Mouse (Mus musculus): Measurements from ENCODE around the gene Brms1. TPM values are rescaled to one million over a fixed set of nuclear protein-coding genes. Genes with fewer than 3 reads are reported as not detected.

Brms1 gene
- polyA plus RNA-seq, 1 experiment from 2014 or later = 35.1 TPM

DNA sequence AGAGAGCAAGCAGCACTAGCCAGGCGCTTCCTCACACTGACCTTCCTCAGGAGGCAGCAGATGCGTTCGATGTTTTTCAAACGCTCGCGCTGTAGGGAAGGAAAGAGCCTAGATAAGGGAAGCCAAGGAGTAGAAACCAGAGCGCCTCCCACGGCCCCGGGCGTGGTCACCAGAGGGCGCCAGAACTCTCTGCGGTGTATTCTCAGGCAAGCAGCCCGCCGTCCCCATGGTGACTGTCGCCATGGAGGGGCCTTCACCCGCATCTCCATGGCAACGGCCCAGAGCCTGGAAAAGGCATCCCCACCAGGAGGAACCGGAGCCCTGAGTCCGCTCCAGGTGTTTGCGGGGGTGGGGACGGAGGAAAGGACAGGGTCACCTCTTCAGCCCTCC, 53.1 kb downstream of the Brms1 start:
- H3K36me3 ChIP-seq = peaks cover 32% of the 10 kb centered on the region
- H3K4me1 ChIP-seq (replicated peaks) = peaks cover 59% of the 10 kb centered on the region
- H3K9ac ChIP-seq = no peak overlapping the region; the same call in 1 of the 2 replicates
- no peak overlapping the region for H3K4me3 ChIP-seq (replicated peaks)
- H3K27me3 ChIP-seq = peaks cover 33% of the 10 kb centered on the region
- H3K27ac ChIP-seq = no peak overlapping the region
- no peaks in the 10 kb centered on the region for H3K9me3 ChIP-seq (replicated peaks)
- ATAC-seq (ENCODE audit: low read depth) (peak; percentile 52), DNase-seq (peak; percentile 81)
- H3K4me2 ChIP-seq = no peak overlapping the region
- 0% methylated on average over 21 of the region's 21 CpGs for WGBS (ENCODE audit: insufficient replicate concordance)

DNA sequence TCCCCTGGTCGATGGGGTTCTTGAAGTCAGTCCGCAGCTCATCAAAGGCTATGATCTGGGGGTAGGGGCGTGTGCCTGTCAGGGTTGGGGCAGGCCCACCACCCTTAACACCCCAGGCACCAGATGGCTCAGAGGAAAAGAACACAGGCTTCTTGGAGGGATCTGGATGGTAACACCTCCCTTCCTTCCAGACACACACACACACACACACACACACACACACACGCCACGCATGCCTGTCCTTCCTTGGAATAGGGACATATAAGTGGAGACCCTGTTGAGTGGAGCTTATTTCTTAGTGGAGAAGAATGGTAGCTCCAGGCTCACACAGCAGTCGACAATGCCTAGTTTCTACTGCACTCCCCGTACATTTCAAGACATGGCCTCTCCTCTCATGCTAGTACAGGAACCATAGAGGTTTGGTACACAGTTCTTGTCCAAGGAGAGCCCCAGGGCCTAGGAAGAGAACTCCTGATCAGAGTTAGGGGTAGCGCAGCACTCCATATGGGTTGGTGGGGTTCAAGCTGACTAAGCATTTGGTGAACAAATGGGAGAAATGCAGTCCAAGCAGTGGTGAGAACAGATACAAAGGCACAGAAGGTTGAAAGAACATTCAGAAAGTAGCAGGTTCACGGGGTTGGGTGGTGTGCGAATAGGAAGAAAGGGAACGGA, 53.7 kb downstream of the Brms1 start:
- H3K4me3 ChIP-seq (replicated peaks) = no peak overlapping the region
- H3K4me2 ChIP-seq = no peak overlapping the region
- no peak overlapping the region for H3K9ac ChIP-seq
- WGBS (ENCODE audit: insufficient replicate concordance) = 47% methylated on average over 11 of the region's 11 CpGs
- H3K27ac ChIP-seq = no peak overlapping the region
- peaks cover 56% of the 10 kb centered on the region for H3K4me1 ChIP-seq (replicated peaks)
- H3K36me3 ChIP-seq = peaks cover 35% of the 10 kb centered on the region
- no peak for ATAC-seq (ENCODE audit: low read depth)
- peaks cover 33% of the 10 kb centered on the region for H3K27me3 ChIP-seq
- DNase-seq = no peak
- H3K9me3 ChIP-seq (replicated peaks) = no peaks in the 10 kb centered on the region

DNA sequence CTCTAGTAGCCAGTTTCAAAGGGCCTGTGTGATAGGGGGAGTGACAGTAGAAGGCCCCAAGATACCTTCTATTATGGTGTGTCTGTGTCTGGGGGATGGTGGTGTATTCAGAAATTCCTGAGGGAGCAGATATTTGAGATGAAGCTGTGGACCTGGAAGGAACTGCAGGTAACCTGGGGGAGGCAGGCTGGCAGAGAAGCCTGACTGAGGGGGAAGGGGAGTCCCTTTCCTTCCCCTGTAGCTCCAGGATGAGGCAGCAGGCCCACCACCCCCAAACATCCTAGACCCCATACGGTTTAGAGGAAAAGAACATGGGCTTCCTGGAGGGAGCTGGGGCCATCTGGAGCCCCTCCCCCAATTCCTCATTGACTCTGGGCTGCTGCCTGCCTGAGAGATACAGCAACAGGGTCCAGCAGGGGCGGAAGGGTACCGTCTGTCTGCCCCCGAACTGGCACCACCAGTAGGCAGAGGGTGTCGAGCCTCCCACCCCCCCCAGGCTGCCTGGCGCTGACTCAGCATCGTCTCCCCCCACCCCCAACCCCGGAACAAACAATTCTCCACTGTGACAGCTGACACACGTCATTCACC, 54.8 kb downstream of the Brms1 start:
- H3K4me1 ChIP-seq (replicated peaks) = peaks cover 56% of the 10 kb centered on the region
- 10% methylated on average over 9 of the region's 9 CpGs for WGBS (ENCODE audit: insufficient replicate concordance)
- no peak for DNase-seq
- H3K27me3 ChIP-seq = peaks cover 33% of the 10 kb centered on the region
- no peak overlapping the region for H3K9ac ChIP-seq
- peaks cover 38% of the 10 kb centered on the region for H3K36me3 ChIP-seq
- no peak overlapping the region for H3K4me2 ChIP-seq
- no peak overlapping the region for H3K27ac ChIP-seq
- no peak overlapping the region for H3K4me3 ChIP-seq (replicated peaks)
- no peak for ATAC-seq (ENCODE audit: low read depth)
- no peaks in the 10 kb centered on the region for H3K9me3 ChIP-seq (replicated peaks)

DNA sequence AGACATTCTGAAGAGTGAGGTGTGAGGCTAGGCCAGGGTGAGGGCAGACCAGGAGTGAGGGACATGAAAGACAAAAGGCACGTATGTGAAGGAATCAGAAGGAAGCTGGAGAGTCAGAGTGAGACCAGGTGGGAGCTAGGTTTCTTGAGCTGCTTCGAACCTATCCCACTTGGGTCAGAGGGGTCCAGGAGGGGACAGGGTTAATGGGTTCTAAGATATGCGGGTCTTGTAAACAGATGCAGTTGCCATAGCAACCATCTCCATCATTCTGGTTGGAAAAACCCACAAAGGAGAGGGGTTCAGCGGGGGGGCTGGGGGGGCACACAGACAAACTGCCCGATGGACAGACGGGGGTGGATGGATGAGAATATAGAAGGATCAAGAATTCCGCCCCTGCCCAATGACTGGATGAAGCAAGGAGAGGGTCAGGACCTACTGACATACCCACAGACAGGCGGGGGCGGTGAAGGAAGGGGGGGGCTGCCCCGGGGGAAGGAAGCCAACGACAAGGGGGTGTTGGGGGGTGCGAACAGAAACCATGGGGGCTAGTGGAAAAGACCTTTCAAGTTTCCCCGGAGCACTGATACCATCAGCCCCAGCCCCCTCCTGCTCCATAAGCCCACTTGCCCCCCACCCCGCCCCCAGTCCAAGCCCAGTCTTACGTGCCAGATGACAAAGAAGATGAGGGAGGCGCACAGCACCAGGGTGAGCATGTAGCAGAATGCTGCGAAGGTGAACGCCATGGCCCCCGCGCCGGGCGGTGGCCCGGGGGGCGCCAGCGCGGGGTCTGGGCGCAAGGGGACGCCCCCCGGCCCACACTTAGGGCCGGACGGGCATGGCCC, 56.6 kb downstream of the Brms1 start:
- peaks cover 39% of the 10 kb centered on the region for H3K36me3 ChIP-seq
- WGBS (ENCODE audit: insufficient replicate concordance) = 7% methylated on average over 31 of the region's 31 CpGs
- peaks cover 33% of the 10 kb centered on the region for H3K27me3 ChIP-seq
- peaks cover 56% of the 10 kb centered on the region for H3K4me1 ChIP-seq (replicated peaks)
- no peak overlapping the region for H3K27ac ChIP-seq
- H3K9me3 ChIP-seq (replicated peaks) = no peaks in the 10 kb centered on the region
- H3K9ac ChIP-seq = peak overlapping the region; percentile 63
- H3K4me2 ChIP-seq = peak overlapping the region; percentile 87
- peak overlapping the region; percentile 54 for H3K4me3 ChIP-seq (replicated peaks)
- ATAC-seq (ENCODE audit: low read depth) (no peak), DNase-seq (no peak)

DNA sequence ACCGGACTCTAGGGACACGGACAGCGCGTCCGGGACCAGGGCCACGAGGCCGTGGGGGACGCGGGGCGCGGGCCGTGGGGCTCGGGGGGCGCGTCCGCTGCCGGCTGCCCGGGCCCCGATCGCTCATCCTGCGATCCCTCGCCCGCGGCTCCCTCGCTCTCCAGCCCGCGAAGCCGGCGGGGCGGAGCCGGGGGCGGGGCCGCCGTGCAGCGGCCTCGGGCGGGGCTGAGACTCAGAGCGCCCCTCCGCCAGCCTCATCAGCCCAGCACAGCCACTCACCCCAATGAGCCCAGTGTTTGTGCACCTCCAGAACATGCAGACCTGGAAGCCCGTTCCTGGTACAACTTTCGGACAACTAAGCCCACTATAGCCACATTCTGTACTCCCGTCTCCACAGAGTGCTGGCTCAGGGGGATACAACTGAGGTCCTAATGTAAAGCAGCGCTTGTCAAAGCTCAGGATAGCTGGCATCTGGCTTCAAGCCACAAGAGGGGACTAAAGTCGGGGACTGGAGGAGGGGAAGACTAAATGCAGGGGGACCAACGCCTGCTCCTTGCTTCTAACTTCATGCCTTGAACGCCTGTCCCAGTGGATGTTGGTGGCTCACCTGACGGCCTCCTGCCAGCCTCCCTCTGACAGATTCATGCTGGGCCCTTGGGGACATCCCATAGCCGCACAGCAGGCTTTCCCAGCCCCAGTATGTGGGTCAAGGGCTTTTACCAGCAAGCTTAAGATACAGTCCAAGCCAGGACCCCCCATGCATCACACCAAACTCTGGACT, 57.4 kb downstream of the Brms1 start, which contains the start of gene Cnih2:
Gene Cnih2 (minus strand): TSS at position 159 of the 781 bp plus-strand sequence.
- H3K4me1 ChIP-seq (replicated peaks) = peaks cover 55% of the 10 kb centered on the region
- H3K4me3 ChIP-seq (replicated peaks) = peak within 1 kb of the TSS; percentile 54
- no peaks in the 10 kb centered on the region for H3K9me3 ChIP-seq (replicated peaks)
- DNase-seq (peak; percentile 57), ATAC-seq (ENCODE audit: low read depth) (peak; percentile 67)
- H3K27me3 ChIP-seq = peaks cover 33% of the 10 kb centered on the region
- no peak within 1 kb of the TSS for H3K27ac ChIP-seq
- peak within 1 kb of the TSS; percentile 87 for H3K4me2 ChIP-seq
- H3K36me3 ChIP-seq = peaks cover 45% of the 10 kb centered on the region
- H3K9ac ChIP-seq = peak within 1 kb of the TSS; percentile 63
- 7% methylated on average over 42 of the region's 48 CpGs for WGBS (ENCODE audit: insufficient replicate concordance)

Other genes starting within 250 kb of the Brms1 start
- gene Rbm4, start 247.5 kb upstream of the Brms1 start, polyA plus RNA-seq (2015; fragmentation: Nextera tagmentation; extraction: Ambion mirVana) = 26.0 and 26.5 TPM in 2 replicates
- 18.5 and 20.7 TPM in 2 replicates for gene Gm21992, start 229.7 kb upstream of the Brms1 start, polyA plus RNA-seq (2015; fragmentation: Nextera tagmentation; extraction: Ambion mirVana)
- 38.6 and 49.4 TPM in 2 replicates for gene Rbm14, start 229.7 kb upstream of the Brms1 start, polyA plus RNA-seq (2015; fragmentation: Nextera tagmentation; extraction: Ambion mirVana)
- gene Ccs, start 202.0 kb upstream of the Brms1 start, polyA plus RNA-seq (2015; fragmentation: Nextera tagmentation; extraction: Ambion mirVana) = 40.7 and 41.2 TPM in 2 replicates
- 0.06 TPM in 1 of 2 replicates, not detected in the other for gene Ccdc87, start 202.0 kb upstream of the Brms1 start, polyA plus RNA-seq (2015; fragmentation: Nextera tagmentation; extraction: Ambion mirVana)
- 23.6 and 25.3 TPM in 2 replicates for gene Ctsf, start 186.2 kb upstream of the Brms1 start, polyA plus RNA-seq (2015; fragmentation: Nextera tagmentation; extraction: Ambion mirVana)
- 0.74 and 0.82 TPM in 2 replicates for gene Actn3, start 163.4 kb upstream of the Brms1 start, polyA plus RNA-seq (2015; fragmentation: Nextera tagmentation; extraction: Ambion mirVana)
- gene Zdhhc24, start 162.7 kb upstream of the Brms1 start, polyA plus RNA-seq (2015; fragmentation: Nextera tagmentation; extraction: Ambion mirVana) = 11.2 and 11.5 TPM in 2 replicates
- 0.80 and 1.1 TPM in 2 replicates for gene Bbs1, start 134.7 kb upstream of the Brms1 start, polyA plus RNA-seq (2015; fragmentation: Nextera tagmentation; extraction: Ambion mirVana)
- 59.5 and 65.1 TPM in 2 replicates for gene Dpp3, start 113.1 kb upstream of the Brms1 start, polyA plus RNA-seq (2015; fragmentation: Nextera tagmentation; extraction: Ambion mirVana)
- 0.10 and 0.13 TPM in 2 replicates for gene Peli3, start 98.2 kb upstream of the Brms1 start, polyA plus RNA-seq (2015; fragmentation: Nextera tagmentation; extraction: Ambion mirVana)
- gene Mrpl11, start 79.2 kb upstream of the Brms1 start, polyA plus RNA-seq (2015; fragmentation: Nextera tagmentation; extraction: Ambion mirVana) = 67.6 and 80.0 TPM in 2 replicates
- not detected in 2 replicates for gene Npas4, start 51.0 kb upstream of the Brms1 start, polyA plus RNA-seq (2015; fragmentation: Nextera tagmentation; extraction: Ambion mirVana)
- gene Slc29a2, start 17.5 kb upstream of the Brms1 start, polyA plus RNA-seq (2015; fragmentation: Nextera tagmentation; extraction: Ambion mirVana) = 1.7 and 2.3 TPM in 2 replicates
- gene B4gat1, start 2.5 kb upstream of the Brms1 start, polyA plus RNA-seq (2015; fragmentation: Nextera tagmentation; extraction: Ambion mirVana) = 9.3 and 10.9 TPM in 2 replicates
- gene AC124502.3, start 2.5 kb upstream of the Brms1 start, polyA plus RNA-seq (2015; fragmentation: Nextera tagmentation; extraction: Ambion mirVana) = 0.70 TPM in 1 of 2 replicates, not detected in the other
- gene Rin1, start 9.1 kb downstream of the Brms1 start, polyA plus RNA-seq (2015; fragmentation: Nextera tagmentation; extraction: Ambion mirVana) = 0.33 and 0.36 TPM in 2 replicates
- 3.1 and 3.7 TPM in 2 replicates for gene Cd248, start 26.7 kb downstream of the Brms1 start, polyA plus RNA-seq (2015; fragmentation: Nextera tagmentation; extraction: Ambion mirVana)
- 0.49 and 0.89 TPM in 2 replicates for gene Tmem151a, start 44.2 kb downstream of the Brms1 start, polyA plus RNA-seq (2015; fragmentation: Nextera tagmentation; extraction: Ambion mirVana)
- 45.5 and 46.6 TPM in 2 replicates for gene Yif1a, start 47.2 kb downstream of the Brms1 start, polyA plus RNA-seq (2015; fragmentation: Nextera tagmentation; extraction: Ambion mirVana)
- 1.3 and 1.4 TPM in 2 replicates for gene Cnih2, start 57.2 kb downstream of the Brms1 start, polyA plus RNA-seq (2015; fragmentation: Nextera tagmentation; extraction: Ambion mirVana)
- 96.4 and 102 TPM in 2 replicates for gene Rab1b, start 65.7 kb downstream of the Brms1 start, polyA plus RNA-seq (2015; fragmentation: Nextera tagmentation; extraction: Ambion mirVana)
- gene Klc2, start 77.2 kb downstream of the Brms1 start, polyA plus RNA-seq (2015; fragmentation: Nextera tagmentation; extraction: Ambion mirVana) = 2.3 and 2.9 TPM in 2 replicates
- gene Pacs1, start 231.8 kb downstream of the Brms1 start, polyA plus RNA-seq (2015; fragmentation: Nextera tagmentation; extraction: Ambion mirVana) = 7.7 and 10.4 TPM in 2 replicates